Mouse (Mus musculus) mature B cell (primary cell): ENCODE results near the gene Ptpn18.
"Not testable (repeated sequence)": the region's sequence is repeated elsewhere in the genome, so short reads cannot be mapped to it uniquely, and the experiment has no call there.

Source experiments
- in situ Hi-C: fragments of 300-500 bp; cut with MboI; formaldehyde crosslinking; loops from 2 replicates; pipeline ENCODE4 v1.14.3; 2019

The Ptpn18 gene

DNA sequence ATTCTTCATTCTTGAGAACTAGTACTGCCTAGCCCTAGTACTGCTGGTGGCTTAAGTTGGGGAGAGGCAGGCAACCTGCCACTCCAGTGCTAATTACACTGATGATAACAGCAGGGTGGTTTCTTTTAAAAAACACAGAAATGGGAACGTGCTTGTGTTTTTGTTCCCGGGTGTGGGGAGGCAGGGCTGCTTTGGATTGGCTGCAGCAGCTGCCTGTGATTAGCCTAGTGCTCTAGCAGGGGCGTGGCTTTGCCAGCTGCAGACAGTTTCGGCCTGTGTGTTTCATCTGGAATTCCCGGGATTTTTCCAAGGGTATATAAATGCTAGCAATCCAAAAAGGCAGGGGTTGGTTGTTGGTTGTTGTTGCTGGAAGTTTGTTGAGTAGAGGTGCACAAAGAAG lies 57.0 kb downstream of the Ptpn18 start:
- in situ Hi-C loops = no loop called here

DNA sequence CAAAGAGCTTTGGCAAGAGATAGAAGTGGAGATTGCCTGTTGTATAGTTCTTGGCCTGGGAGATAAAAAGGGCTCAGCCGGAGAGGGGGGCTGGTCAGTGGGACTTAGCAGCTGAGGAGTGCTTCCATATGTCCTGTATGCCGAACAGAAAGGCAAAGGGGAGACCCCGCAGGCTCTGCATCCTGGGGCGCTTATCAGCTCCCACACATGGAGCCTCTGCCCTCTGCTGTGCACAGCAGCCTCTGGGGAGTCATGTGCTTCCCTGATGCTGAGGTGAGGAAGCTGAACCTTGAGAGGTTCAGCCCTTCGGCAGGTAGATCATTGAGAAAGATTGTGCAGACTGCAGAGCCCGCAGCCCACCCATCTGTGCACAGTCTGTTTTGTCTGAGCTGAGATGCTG lies 57.7 kb downstream of the Ptpn18 start:
- in situ Hi-C loops = not testable (repeated sequence)

GRCm38 (mm10) chr1:34517797-34518196 lies 58.2 kb downstream of the Ptpn18 start:
- in situ Hi-C loops = not testable (repeated sequence)

GRCm38 (mm10) chr1:34518259-34518658 lies 58.7 kb downstream of the Ptpn18 start:
- in situ Hi-C loops = no loop called here

- in situ Hi-C loops = no loop called here
Measured at GRCm38 (mm10) chr1:34522205-34522849, 62.8 kb downstream of the Ptpn18 start.

GRCm38 (mm10) chr1:34522850-34523244 lies 63.3 kb downstream of the Ptpn18 start:
- in situ Hi-C loops = no loop called here

- in situ Hi-C loops = no loop called here
Measured at GRCm38 (mm10) chr1:34523647-34524046, 64.1 kb downstream of the Ptpn18 start.
